9 mouse cellular contexts compared by ENCODE assay signal in the genomic region with DNA sequence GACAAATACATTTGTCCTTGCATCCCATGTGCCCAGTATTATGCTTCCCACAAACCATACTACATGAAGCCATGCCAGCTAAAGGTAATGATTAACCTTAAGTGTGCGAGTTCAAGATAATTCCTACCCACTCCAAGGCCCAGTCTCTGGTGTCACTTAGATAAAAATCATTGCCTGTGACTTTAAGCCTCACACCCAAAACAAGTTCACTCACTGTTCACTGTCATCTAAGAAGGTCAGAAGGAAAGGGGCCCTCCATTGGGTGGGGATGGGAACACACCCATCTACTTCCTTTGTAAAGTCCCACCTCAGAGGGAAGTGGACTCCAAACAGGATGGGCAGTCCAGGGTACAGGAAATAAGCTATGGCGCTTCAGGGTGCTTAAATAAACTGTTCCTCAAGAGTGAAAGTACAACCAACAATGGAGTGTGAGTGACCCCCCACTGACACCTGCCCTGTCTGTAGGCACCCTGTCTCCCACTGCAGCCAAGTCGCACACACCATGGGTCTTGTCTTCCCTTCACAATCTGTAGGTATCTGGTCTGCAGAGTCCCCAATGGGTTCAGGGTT.
DNase-seq lines count a peak whose midpoint lies in the region; TF ChIP-seq lines count a peak whose summit lies in the region.
"Had no signal": no experiment of that assay in that cellular context is flagged by ENCODE, and none has a peak within 500 bp of the region (broad histone marks: within the 10 kb centered on the region; RNA-seq: fewer than 3 reads in every experiment).

No protein-coding gene starts in this region.

- TF ChIP-seq POLR2A in embryonic fibroblast, embryonic 13.5 days (IDR thresholded peaks at IDR 0.05; ENCODE audit: low read depth, low read length), result no peak

- no peak overlapping the region for H3K4me3 ChIP-seq in layer of hippocampus, adult 2 months
- no peak overlapping the region for H3K4me3 ChIP-seq in embryonic fibroblast, embryonic 13.5 days (ENCODE audit: insufficient read depth, low read length)
- H3K4me3 ChIP-seq: liver, embryonic 13.5 days had no signal

- H3K27ac ChIP-seq in layer of hippocampus, adult 2 months, result 0 out of 2 replicates have a peak overlapping the region, but pooled peaks have one; percentile 6
- peak overlapping the region; percentile 62 for H3K27ac ChIP-seq in embryonic fibroblast, embryonic 13.5 days (ENCODE audit: insufficient read depth, low read length)
- H3K27ac ChIP-seq: liver, embryonic 13.5 days had no signal

- no peak for DNase-seq in layer of hippocampus, adult 2 months (ENCODE audit: low spot score in 2 of 2)
- DNase-seq in layer of hippocampus, postnatal 36 days, result no peak
- DNase-seq in kidney, adult 9 months, result peak; percentile 68
- peak; percentile 85 for DNase-seq in lung, postnatal 36 days
- DNase-seq in natural killer cell, adult 2 months (ENCODE audit: low spot score in 2 of 2), result no peak
- no peak for DNase-seq in cerebellum, postnatal 25 days
- DNase-seq in Muller cell, postnatal 12 days (ENCODE audit: inconsistent ontology term), result no peak
- DNase-seq: liver, embryonic 13.5 days had no signal

- H3K4me1 ChIP-seq in embryonic fibroblast, embryonic 13.5 days (ENCODE audit: control insufficient read depth, insufficient read depth, low read length), result peaks cover 17% of the 10 kb centered on the region
- H3K4me1 ChIP-seq: liver, embryonic 13.5 days had no signal

- no peak for TF ChIP-seq CTCF in layer of hippocampus, adult 2 months (conservative IDR thresholded peaks at IDR 0.05)
- no peak for TF ChIP-seq CTCF in embryonic fibroblast, embryonic 13.5 days (IDR thresholded peaks at IDR 0.05; ENCODE audit: borderline replicate concordance, insufficient read depth, low read length)

Comparison
In these comparisons a context has a peak if more than half of its experiments do, and no peak if none do; other contexts are left out.
1. DNase-seq: peak in kidney, adult 9 months (single experiment) and lung, postnatal 36 days (single experiment); none in layer of hippocampus, adult 2 months (0 of 2), layer of hippocampus, postnatal 36 days (0 of 2), natural killer cell, adult 2 months (0 of 2), cerebellum, postnatal 25 days (0 of 2) and Muller cell, postnatal 12 days (single experiment).